16 mouse cellular contexts compared by ENCODE assay signal in the genomic region with DNA sequence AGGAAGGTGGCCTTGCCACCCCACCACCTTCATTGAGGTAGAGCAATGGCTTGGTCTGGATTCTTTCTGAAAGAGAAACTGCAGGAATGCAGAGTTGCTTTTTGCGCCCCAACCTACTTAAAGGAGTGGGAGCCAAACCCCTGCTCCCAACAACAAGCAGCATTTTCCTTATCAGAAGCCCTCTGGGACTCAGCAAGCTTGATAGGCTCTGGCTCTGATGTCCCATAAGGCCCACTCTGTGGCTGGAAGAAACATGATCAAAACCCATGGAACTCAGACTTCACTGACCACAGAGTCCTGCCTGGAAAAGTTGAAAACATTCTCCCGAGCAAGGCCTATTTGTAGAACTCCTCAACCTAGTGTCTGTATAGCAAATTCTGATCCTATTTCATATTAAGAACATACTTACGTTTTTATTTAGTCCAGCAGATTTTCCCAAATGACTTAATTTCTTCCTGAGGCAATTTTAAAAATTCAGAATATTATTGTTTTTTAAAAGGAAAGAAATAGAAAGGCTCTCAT.
DNase-seq lines count a peak whose midpoint lies in the region; ATAC-seq and TF ChIP-seq lines count a peak whose summit lies in the region.
"Had no signal": no experiment of that assay in that cellular context is flagged by ENCODE, and none has a peak within 500 bp of the region (broad histone marks: within the 10 kb centered on the region; RNA-seq: fewer than 3 reads in every experiment).

No protein-coding gene starts in this region.

- DNase-seq in cerebellum, adult 9-11 months, result peak; percentile 7
- DNase-seq in heart, adult 11 months, result no peak
- no peak for DNase-seq in heart, postnatal 14 days
- no peak for DNase-seq in lung, postnatal 0 days (ENCODE audit: low spot score)
- DNase-seq: adrenal gland, adult 8-10 months; cerebellum, adult 11 months; kidney, adult 18-20 months; kidney, postnatal 36 days; thymus, adult 2 months had no signal

- H3K4me2 ChIP-seq in forebrain, embryonic 13.5 days, result peak overlapping the region; percentile 96
- peak overlapping the region; percentile 98 for H3K4me2 ChIP-seq in hindbrain, embryonic 16.5 days (ENCODE audit: low read length)
- H3K4me2 ChIP-seq in neural tube, embryonic 13.5 days, result peak overlapping the region; percentile 97
- H3K4me2 ChIP-seq in lung, postnatal 0 days (replicated peaks; ENCODE audit: low read depth, low read length), result no peak overlapping the region
- H3K4me2 ChIP-seq: embryonic facial prominence, embryonic 12.5 days; limb, embryonic 15.5 days; lung, embryonic 15.5 days had no signal

- H3K36me3 ChIP-seq in forebrain, embryonic 13.5 days (ENCODE audit: poor library complexity, severe bottlenecking), result no peaks in the 10 kb centered on the region
- no peaks in the 10 kb centered on the region for H3K36me3 ChIP-seq in hindbrain, embryonic 16.5 days (ENCODE audit: control insufficient read depth, insufficient read depth, low read length)
- H3K36me3 ChIP-seq in neural tube, embryonic 13.5 days, result no peaks in the 10 kb centered on the region
- H3K36me3 ChIP-seq in lung, postnatal 0 days (ENCODE audit: insufficient read depth, low read length), result no peaks in the 10 kb centered on the region
- H3K36me3 ChIP-seq: embryonic facial prominence, embryonic 12.5 days; limb, embryonic 15.5 days; lung, embryonic 15.5 days had no signal

- peaks cover 40% of the 10 kb centered on the region for H3K4me1 ChIP-seq in forebrain, embryonic 13.5 days
- peaks cover 6% of the 10 kb centered on the region; the same call in 1 of the 2 replicates for H3K4me1 ChIP-seq in hindbrain, embryonic 16.5 days (ENCODE audit: control insufficient read depth, insufficient read depth, low read depth, low read length)
- peaks cover 39% of the 10 kb centered on the region for H3K4me1 ChIP-seq in neural tube, embryonic 13.5 days (replicated peaks)
- H3K4me1 ChIP-seq in lung, postnatal 0 days (ENCODE audit: insufficient read depth, low read depth, low read length), result no peaks in the 10 kb centered on the region

- ATAC-seq in cerebellum, adult (ENCODE audit: insufficient number of reproducible peaks, low FRiP score, low TSS enrichment), result no peak
- no peak for ATAC-seq in forebrain, embryonic 13.5 days
- ATAC-seq in hindbrain, embryonic 16.5 days, result no peak
- no peak for ATAC-seq in neural tube, embryonic 13.5 days (ENCODE audit: low read depth)
- ATAC-seq in lung, postnatal 0 days, result no peak

- intact Hi-C loops in heart, postnatal 14 days (cut with DNase I), result no loop called here

- H3K27me3 ChIP-seq in forebrain, embryonic 13.5 days, result no peaks in the 10 kb centered on the region
- no peaks in the 10 kb centered on the region for H3K27me3 ChIP-seq in hindbrain, embryonic 16.5 days (replicated peaks; ENCODE audit: control insufficient read depth, insufficient read depth, low read length)
- H3K27me3 ChIP-seq in neural tube, embryonic 13.5 days, result peaks cover 4% of the 10 kb centered on the region; the same call in 1 of the 2 replicates
- peaks cover 44% of the 10 kb centered on the region for H3K27me3 ChIP-seq in lung, postnatal 0 days (replicated peaks; ENCODE audit: insufficient read depth, low read length)

- 23% methylated on average over 3 of the region's 3 CpGs for WGBS in forebrain, embryonic 13.5 days
- 28% methylated on average over 3 of the region's 3 CpGs for WGBS in hindbrain, embryonic 16.5 days
- WGBS in neural tube, embryonic 13.5 days, result 20% methylated on average over 3 of the region's 3 CpGs
- 15% methylated on average over 3 of the region's 3 CpGs for WGBS in lung, postnatal 0 days

- H3K4me3 ChIP-seq in forebrain, embryonic 13.5 days, result peak overlapping the region; percentile 75
- H3K4me3 ChIP-seq in hindbrain, embryonic 16.5 days (ENCODE audit: low read length), result peak overlapping the region; percentile 63
- peak overlapping the region; percentile 70 for H3K4me3 ChIP-seq in neural tube, embryonic 13.5 days
- H3K4me3 ChIP-seq in lung, postnatal 0 days (ENCODE audit: low read depth, low read length), result no peak overlapping the region
- H3K4me3 ChIP-seq: embryonic facial prominence, embryonic 12.5 days; limb, embryonic 15.5 days; lung, embryonic 15.5 days had no signal

- TF ChIP-seq EP300 in lung, postnatal 0 days (IDR thresholded peaks at IDR 0.05), result no peak

- TF ChIP-seq CTCF in lung, postnatal 0 days (IDR thresholded peaks at IDR 0.05), result no peak

- peak overlapping the region; percentile 99 for H3K9ac ChIP-seq in forebrain, embryonic 13.5 days
- peak overlapping the region; percentile 90 for H3K9ac ChIP-seq in hindbrain, embryonic 16.5 days (ENCODE audit: low read depth, low read length)
- peak overlapping the region; percentile 100 for H3K9ac ChIP-seq in neural tube, embryonic 13.5 days
- no peak overlapping the region for H3K9ac ChIP-seq in lung, postnatal 0 days (replicated peaks; ENCODE audit: low read depth)
- H3K9ac ChIP-seq: embryonic facial prominence, embryonic 12.5 days; limb, embryonic 15.5 days; lung, embryonic 15.5 days had no signal

- peak overlapping the region; percentile 99 for H3K27ac ChIP-seq in forebrain, embryonic 13.5 days
- H3K27ac ChIP-seq in hindbrain, embryonic 16.5 days (ENCODE audit: low read depth, low read length), result peak overlapping the region; percentile 99
- peak overlapping the region; percentile 100 for H3K27ac ChIP-seq in neural tube, embryonic 13.5 days (replicated peaks)
- no peak overlapping the region for H3K27ac ChIP-seq in lung, postnatal 0 days (ENCODE audit: low read length)
- H3K27ac ChIP-seq: embryonic facial prominence, embryonic 12.5 days; limb, embryonic 15.5 days; lung, embryonic 15.5 days had no signal

- H3K9me3 ChIP-seq in forebrain, embryonic 13.5 days (replicated peaks), result no peaks in the 10 kb centered on the region
- no peaks in the 10 kb centered on the region for H3K9me3 ChIP-seq in hindbrain, embryonic 16.5 days (ENCODE audit: control insufficient read depth, low read length)
- no peaks in the 10 kb centered on the region for H3K9me3 ChIP-seq in neural tube, embryonic 13.5 days
- no peaks in the 10 kb centered on the region for H3K9me3 ChIP-seq in lung, postnatal 0 days (ENCODE audit: low read length)
- H3K9me3 ChIP-seq: embryonic facial prominence, embryonic 12.5 days; limb, embryonic 15.5 days; lung, embryonic 15.5 days had no signal
